Mouse (Mus musculus): ENCODE results near the gene Adam19. TPM values are rescaled to one million over a fixed set of nuclear protein-coding genes. Genes with fewer than 3 reads are reported as not detected.

The Adam19 gene
- polyA plus RNA-seq, 1 experiment from 2014 or later: 10.5 TPM

GRCm38 (mm10) chr11:46068756-46069407 is 13.1 kb downstream of the Adam19 start:
- Histone ChIP-seq H3K9ac (replicated peaks) (no peak overlapping the region), H3K36me3 (no peaks in the 10 kb centered on the region), H3K27ac (no peak overlapping the region), H3K4me2 (replicated peaks) (no peak overlapping the region), H3K27me3 (no peaks in the 10 kb centered on the region), H3K9me3 (no peaks in the 10 kb centered on the region), H3K4me3 (replicated peaks) (no peak overlapping the region), H3K4me1 (replicated peaks) (peaks cover 40% of the 10 kb centered on the region)
- WGBS: 35% methylated on average over 12 of the region's 12 CpGs
- no peak for ATAC-seq

- Histone ChIP-seq H3K4me2 (replicated peaks) (no peak overlapping the region; the same call in 1 of the 2 replicates), H3K27me3 (no peaks in the 10 kb centered on the region), H3K4me3 (replicated peaks) (no peak overlapping the region), H3K4me1 (replicated peaks) (peaks cover 39% of the 10 kb centered on the region), H3K9ac (replicated peaks) (no peak overlapping the region), H3K27ac (0 out of 2 replicates have a peak overlapping the region, but pooled peaks have one; percentile 14), H3K9me3 (no peaks in the 10 kb centered on the region), H3K36me3 (no peaks in the 10 kb centered on the region)
- ATAC-seq: peak; percentile 29; the same call in 1 of the 2 replicates
- 21% methylated on average over 17 of the region's 17 CpGs for WGBS
These were observed 13.7 kb downstream of the Adam19 start for GRCm38 (mm10) chr11:46069408-46070003.

- peak overlapping the region; percentile 14; the same call in 1 of the 2 replicates for H3K27ac ChIP-seq
These were observed 14.4 kb downstream of the Adam19 start for GRCm38 (mm10) chr11:46070161-46070560.

GRCm38 (mm10) chr11:46070789-46071188 is 15.0 kb downstream of the Adam19 start:
- H3K4me3 ChIP-seq (replicated peaks): no peak overlapping the region
- H3K36me3 ChIP-seq: no peaks in the 10 kb centered on the region
- H3K9me3 ChIP-seq: no peaks in the 10 kb centered on the region
- no peak for ATAC-seq
- WGBS: 73% methylated on average over 8 of the region's 8 CpGs
- no peak overlapping the region for H3K4me2 ChIP-seq (replicated peaks)
- H3K27me3 ChIP-seq: no peaks in the 10 kb centered on the region
- peaks cover 26% of the 10 kb centered on the region for H3K4me1 ChIP-seq (replicated peaks)
- no peak overlapping the region for H3K27ac ChIP-seq
- H3K9ac ChIP-seq (replicated peaks): no peak overlapping the region

More at GRCm38 (mm10) chr11:46070161-46070560, 14.4 kb downstream of the Adam19 start:
- 78% methylated on average over 4 of the region's 4 CpGs for WGBS
- Histone ChIP-seq H3K4me1 (replicated peaks) (peaks cover 33% of the 10 kb centered on the region), H3K27me3 (no peaks in the 10 kb centered on the region), H3K9me3 (no peaks in the 10 kb centered on the region), H3K36me3 (no peaks in the 10 kb centered on the region), H3K4me2 (replicated peaks) (no peak overlapping the region), H3K9ac (replicated peaks) (0 out of 2 replicates have a peak overlapping the region, but pooled peaks have one; percentile 10), H3K4me3 (replicated peaks) (no peak overlapping the region)
- no peak for ATAC-seq

GRCm38 (mm10) chr11:46072466-46073060 is 16.8 kb downstream of the Adam19 start:
- Histone ChIP-seq H3K9ac (replicated peaks) (no peak overlapping the region), H3K9me3 (no peaks in the 10 kb centered on the region), H3K4me2 (replicated peaks) (no peak overlapping the region), H3K27ac (no peak overlapping the region), H3K4me3 (replicated peaks) (no peak overlapping the region), H3K36me3 (peaks cover 16% of the 10 kb centered on the region), H3K27me3 (no peaks in the 10 kb centered on the region), H3K4me1 (replicated peaks) (peaks cover 24% of the 10 kb centered on the region)
- 78% methylated on average over 8 of the region's 8 CpGs for WGBS
- no peak for ATAC-seq

- peaks cover 22% of the 10 kb centered on the region for H3K36me3 ChIP-seq
- peaks cover 24% of the 10 kb centered on the region for H3K4me1 ChIP-seq (replicated peaks)
- 80% methylated on average over 15 of the region's 15 CpGs for WGBS
- no peaks in the 10 kb centered on the region for H3K27me3 ChIP-seq
- no peak for ATAC-seq
- H3K27ac ChIP-seq: no peak overlapping the region
- H3K4me3 ChIP-seq (replicated peaks): no peak overlapping the region
- no peak overlapping the region for H3K4me2 ChIP-seq (replicated peaks)
- no peak overlapping the region for H3K9ac ChIP-seq (replicated peaks)
- H3K9me3 ChIP-seq: no peaks in the 10 kb centered on the region
These were observed 17.5 kb downstream of the Adam19 start for GRCm38 (mm10) chr11:46073061-46073849.

GRCm38 (mm10) chr11:46073850-46074688 is 18.3 kb downstream of the Adam19 start:
- H3K4me1 ChIP-seq (replicated peaks): peaks cover 19% of the 10 kb centered on the region
- peaks cover 27% of the 10 kb centered on the region for H3K36me3 ChIP-seq
- ATAC-seq: no peak
- no peak overlapping the region for H3K4me3 ChIP-seq (replicated peaks)
- no peaks in the 10 kb centered on the region for H3K9me3 ChIP-seq
- H3K4me2 ChIP-seq (replicated peaks): no peak overlapping the region
- no peaks in the 10 kb centered on the region for H3K27me3 ChIP-seq
- 87% methylated on average over 17 of the region's 17 CpGs for WGBS
- H3K27ac ChIP-seq: no peak overlapping the region
- H3K9ac ChIP-seq (replicated peaks): no peak overlapping the region

GRCm38 (mm10) chr11:46075507-46075906 is 19.7 kb downstream of the Adam19 start:
- no peak for ATAC-seq
- H3K4me3 ChIP-seq (replicated peaks): no peak overlapping the region
- WGBS: 97% methylated on average over 3 of the region's 3 CpGs

GRCm38 (mm10) chr11:46076442-46077158 is 20.8 kb downstream of the Adam19 start:
- H3K36me3 ChIP-seq: peaks cover 27% of the 10 kb centered on the region
- H3K27me3 ChIP-seq: no peaks in the 10 kb centered on the region
- no peak overlapping the region for H3K9ac ChIP-seq (replicated peaks)
- no peak for ATAC-seq
- no peak overlapping the region for H3K27ac ChIP-seq
- WGBS: 92% methylated on average over 11 of the region's 11 CpGs
- H3K4me3 ChIP-seq (replicated peaks): no peak overlapping the region
- H3K4me1 ChIP-seq (replicated peaks): 0 out of 2 replicates have a peak, but pooled peaks cover 8% of the 10 kb centered on the region
- no peaks in the 10 kb centered on the region for H3K9me3 ChIP-seq
- no peak overlapping the region for H3K4me2 ChIP-seq (replicated peaks)

More at GRCm38 (mm10) chr11:46075507-46075906, 19.7 kb downstream of the Adam19 start:
- Histone ChIP-seq H3K9me3 (no peaks in the 10 kb centered on the region), H3K27me3 (no peaks in the 10 kb centered on the region), H3K27ac (no peak overlapping the region), H3K36me3 (peaks cover 27% of the 10 kb centered on the region), H3K4me1 (replicated peaks) (0 out of 2 replicates have a peak, but pooled peaks cover 8% of the 10 kb centered on the region), H3K9ac (replicated peaks) (no peak overlapping the region), H3K4me2 (replicated peaks) (no peak overlapping the region)

- Histone ChIP-seq H3K9ac (replicated peaks) (no peak overlapping the region), H3K36me3 (peaks cover 27% of the 10 kb centered on the region), H3K27me3 (no peaks in the 10 kb centered on the region), H3K4me1 (replicated peaks) (0 out of 2 replicates have a peak, but pooled peaks cover 8% of the 10 kb centered on the region), H3K4me2 (replicated peaks) (no peak overlapping the region), H3K9me3 (no peaks in the 10 kb centered on the region), H3K4me3 (replicated peaks) (no peak overlapping the region), H3K27ac (no peak overlapping the region)
- no peak for ATAC-seq
- 92% methylated on average over 5 of the region's 5 CpGs for WGBS
These were observed 21.5 kb downstream of the Adam19 start for GRCm38 (mm10) chr11:46077304-46077703.
